Mouse (Mus musculus): ENCODE results near the gene Kcnn1. TPM values are rescaled to one million over a fixed set of nuclear protein-coding genes. Genes with fewer than 3 reads are reported as not detected.
A peak's percentile ranks its signal among the peaks of the same experiment; 100 is the strongest.

Kcnn1 gene
- polyA plus RNA-seq, 1 experiment, result 3.4 TPM

GRCm38 (mm10) chr8:70807304-70807703 is 55.8 kb downstream of the Kcnn1 start:
- Histone ChIP-seq H3K4me3 (replicated peaks) (peak overlapping the region; percentile 87), H3K36me3 (replicated peaks; ENCODE audit: low read length) (peaks cover 28% of the 10 kb centered on the region), H3K4me1 (peaks cover 85% of the 10 kb centered on the region), H3K9me3 (no peaks in the 10 kb centered on the region), H3K27me3 (replicated peaks) (no peaks in the 10 kb centered on the region)
- TF ChIP-seq FLI1 (IDR thresholded peaks at IDR 0.05; ENCODE audit: low read length) (no peak), GATA1 (IDR thresholded peaks at IDR 0.05; ENCODE audit: borderline replicate concordance, low read length) (no peak)

DNA sequence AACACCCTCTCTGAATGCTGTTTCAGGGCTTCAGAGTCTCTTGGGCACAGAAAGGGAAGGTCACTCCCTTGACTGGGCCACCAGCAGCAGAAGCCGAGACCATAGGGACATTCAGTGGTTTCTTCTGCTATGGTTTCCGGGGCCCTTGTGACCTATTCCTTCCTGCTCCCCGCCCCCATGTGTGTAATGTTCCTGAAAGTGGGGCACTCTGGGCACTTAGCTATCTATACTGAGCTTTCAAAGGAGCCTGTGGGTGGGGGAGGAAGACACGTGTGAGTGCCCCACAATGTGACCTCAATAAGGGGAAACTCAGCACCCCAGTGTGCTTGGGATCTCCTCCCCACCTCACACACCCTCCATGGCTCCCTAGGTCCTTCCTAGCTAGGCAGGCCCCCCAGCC is 56.5 kb downstream of the Kcnn1 start:
- Histone ChIP-seq H3K36me3 (replicated peaks; ENCODE audit: low read length) (peaks cover 33% of the 10 kb centered on the region), H3K4me1 (peaks cover 86% of the 10 kb centered on the region), H3K4me3 (replicated peaks) (peak overlapping the region; percentile 87), H3K9me3 (no peaks in the 10 kb centered on the region), H3K27me3 (replicated peaks) (no peaks in the 10 kb centered on the region)
- TF ChIP-seq FLI1 (IDR thresholded peaks at IDR 0.05; ENCODE audit: low read length) (peak; percentile 76; the same call in 1 of the 2 replicates), GATA1 (IDR thresholded peaks at IDR 0.05; ENCODE audit: borderline replicate concordance, low read length) (no peak)

- TF ChIP-seq GATA1 (IDR thresholded peaks at IDR 0.05; ENCODE audit: borderline replicate concordance, low read length), result no peak
- TF ChIP-seq FLI1 (IDR thresholded peaks at IDR 0.05; ENCODE audit: low read length), result no peak
- no peaks in the 10 kb centered on the region for H3K9me3 ChIP-seq
- H3K36me3 ChIP-seq (replicated peaks; ENCODE audit: low read length), result peaks cover 39% of the 10 kb centered on the region
- no peaks in the 10 kb centered on the region for H3K27me3 ChIP-seq (replicated peaks)
- H3K4me3 ChIP-seq (replicated peaks), result peak within 1 kb of the TSS; percentile 100
- peaks cover 86% of the 10 kb centered on the region for H3K4me1 ChIP-seq
These were observed 58.4 kb downstream of the Kcnn1 start, which contains the start of gene Mast3 for GRCm38 (mm10) chr8:70804481-70805206. Gene Mast3, minus strand, starts transcription at chr8:70805054.

DNA sequence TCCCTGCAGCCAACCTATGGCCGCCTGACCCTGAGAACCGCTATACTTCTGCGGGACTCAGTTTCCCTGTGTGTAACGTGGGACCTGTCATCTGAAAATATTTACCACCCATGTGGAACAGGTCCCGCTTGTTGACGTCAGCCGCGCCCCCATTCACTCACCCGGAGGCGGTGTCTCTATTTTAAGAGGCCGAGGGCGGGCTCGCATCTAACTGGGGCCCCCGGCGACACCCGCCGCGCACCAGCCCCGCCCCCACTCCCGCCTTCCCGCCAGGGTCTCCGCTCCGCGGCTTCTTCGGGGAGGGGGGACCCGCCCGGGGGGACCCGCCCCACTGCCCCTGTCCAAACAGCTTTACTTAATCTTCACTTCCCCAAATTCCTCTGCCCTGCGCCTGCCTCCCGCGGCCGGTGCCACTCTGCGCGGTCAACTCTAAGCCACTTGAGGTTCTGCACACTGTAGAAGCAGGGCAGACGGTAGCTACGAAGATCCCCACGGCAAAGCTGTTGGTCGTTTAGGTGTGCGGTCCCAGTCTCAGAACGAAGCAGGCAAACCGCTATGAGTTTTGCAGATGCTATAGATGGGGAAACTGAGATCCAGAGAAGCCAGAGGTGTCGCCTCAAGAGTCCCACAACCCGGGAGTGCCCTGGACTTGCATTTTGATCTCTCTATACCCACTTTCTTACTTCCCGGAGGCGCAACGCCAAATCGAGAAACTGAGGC is 59.1 kb downstream of the Kcnn1 start:
- no peaks in the 10 kb centered on the region for H3K9me3 ChIP-seq
- TF ChIP-seq GATA1 (IDR thresholded peaks at IDR 0.05; ENCODE audit: borderline replicate concordance, low read length), result no peak
- no peak for TF ChIP-seq FLI1 (IDR thresholded peaks at IDR 0.05; ENCODE audit: low read length)
- peaks cover 42% of the 10 kb centered on the region for H3K36me3 ChIP-seq (replicated peaks; ENCODE audit: low read length)
- H3K27me3 ChIP-seq (replicated peaks), result no peaks in the 10 kb centered on the region
- H3K4me1 ChIP-seq, result peaks cover 86% of the 10 kb centered on the region
- H3K4me3 ChIP-seq (replicated peaks), result peak overlapping the region; percentile 100

DNA sequence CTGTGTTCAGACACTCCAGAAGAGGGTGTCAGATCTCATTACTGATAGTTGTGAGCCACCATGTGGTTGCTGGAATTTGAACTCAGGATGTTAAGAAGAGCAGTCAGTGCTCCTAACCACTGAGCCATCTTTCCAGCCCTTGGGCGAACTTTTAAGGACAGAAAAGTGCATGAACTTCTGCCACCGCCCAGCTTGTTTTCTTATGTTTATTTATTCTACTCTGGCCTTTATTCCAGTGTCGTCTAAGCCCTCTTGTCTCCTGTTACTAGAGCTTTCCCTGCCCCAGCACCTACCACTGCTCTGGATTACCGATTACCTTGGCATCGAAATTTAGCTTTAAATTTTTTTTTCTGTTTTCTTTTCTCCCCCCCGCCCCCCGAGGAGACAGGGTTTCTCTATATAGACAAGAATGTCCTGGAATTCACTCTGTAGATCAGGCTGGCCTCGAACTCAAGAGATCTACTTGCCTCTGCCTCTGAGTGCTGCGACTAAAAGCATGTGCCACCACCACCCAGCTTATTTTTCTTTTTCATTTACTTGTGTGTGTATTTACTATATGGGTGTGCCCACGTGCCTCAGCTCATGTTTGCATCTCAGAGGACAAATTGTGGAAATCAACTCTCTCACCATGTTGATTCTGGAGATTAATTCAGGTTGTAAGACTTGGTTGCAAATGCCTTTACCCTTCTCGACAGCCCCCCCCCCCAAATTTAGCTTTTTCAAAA is 60.1 kb downstream of the Kcnn1 start:
- peak overlapping the region; percentile 100 for H3K4me3 ChIP-seq (replicated peaks)
- TF ChIP-seq FLI1 (IDR thresholded peaks at IDR 0.05; ENCODE audit: low read length) (no peak), GATA1 (IDR thresholded peaks at IDR 0.05; ENCODE audit: borderline replicate concordance, low read length) (no peak)
- H3K4me1 ChIP-seq, result peaks cover 86% of the 10 kb centered on the region
- no peaks in the 10 kb centered on the region for H3K9me3 ChIP-seq
- H3K36me3 ChIP-seq (replicated peaks; ENCODE audit: low read length), result peaks cover 51% of the 10 kb centered on the region
- no peaks in the 10 kb centered on the region for H3K27me3 ChIP-seq (replicated peaks)

DNA sequence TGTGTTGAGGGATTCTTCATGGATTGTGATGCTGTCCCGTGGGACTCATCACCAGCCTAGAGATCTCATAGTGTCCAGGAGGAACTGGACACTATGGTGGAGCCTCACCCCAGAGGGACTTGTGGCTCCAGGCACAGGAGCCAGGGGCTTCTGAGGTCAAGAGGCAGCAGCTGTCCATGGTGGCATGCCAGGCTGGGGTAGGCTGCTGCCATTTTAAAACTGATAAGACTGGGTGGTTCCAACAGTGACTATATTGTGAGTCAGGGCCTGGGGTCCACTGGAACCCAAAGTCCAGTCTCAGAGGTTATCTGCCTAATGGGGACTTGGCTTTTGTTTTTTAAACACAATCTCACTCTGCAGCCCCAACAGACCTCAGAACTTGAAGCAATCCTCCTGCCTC is 61.2 kb downstream of the Kcnn1 start:
- Histone ChIP-seq H3K9me3 (no peaks in the 10 kb centered on the region), H3K36me3 (replicated peaks; ENCODE audit: low read length) (peaks cover 53% of the 10 kb centered on the region), H3K27me3 (replicated peaks) (no peaks in the 10 kb centered on the region), H3K4me3 (replicated peaks) (peak overlapping the region; percentile 89), H3K4me1 (peaks cover 86% of the 10 kb centered on the region)
- TF ChIP-seq FLI1 (IDR thresholded peaks at IDR 0.05; ENCODE audit: low read length), result no peak
- TF ChIP-seq GATA1 (IDR thresholded peaks at IDR 0.05; ENCODE audit: borderline replicate concordance, low read length), result no peak

DNA sequence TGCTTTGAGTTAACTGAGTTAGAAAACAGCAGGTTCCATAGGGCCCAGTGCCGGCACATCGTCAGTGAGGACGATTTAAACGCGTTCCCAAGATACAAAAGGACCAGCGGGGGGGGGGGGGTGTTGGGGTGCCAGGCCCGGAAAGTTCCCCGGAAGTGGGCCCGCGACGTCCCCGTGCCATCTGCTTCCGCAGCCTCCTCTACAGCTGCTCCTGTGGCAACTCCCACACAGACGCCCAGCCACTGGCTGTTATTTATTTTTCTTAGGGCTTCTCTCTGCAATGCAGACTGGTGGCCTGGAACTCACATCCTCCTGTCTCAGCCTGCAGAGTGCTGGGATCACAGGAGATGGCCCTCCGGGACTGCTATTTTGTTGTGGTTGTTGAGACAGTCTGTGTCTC is 61.9 kb downstream of the Kcnn1 start:
- peak overlapping the region; percentile 89 for H3K4me3 ChIP-seq (replicated peaks)
- peaks cover 60% of the 10 kb centered on the region for H3K36me3 ChIP-seq (replicated peaks; ENCODE audit: low read length)
- no peak for TF ChIP-seq GATA1 (IDR thresholded peaks at IDR 0.05; ENCODE audit: borderline replicate concordance, low read length)
- TF ChIP-seq FLI1 (IDR thresholded peaks at IDR 0.05; ENCODE audit: low read length), result no peak
- no peaks in the 10 kb centered on the region for H3K27me3 ChIP-seq (replicated peaks)
- H3K9me3 ChIP-seq, result no peaks in the 10 kb centered on the region
- H3K4me1 ChIP-seq, result peaks cover 86% of the 10 kb centered on the region

GRCm38 (mm10) chr8:70800648-70801047 is 62.4 kb downstream of the Kcnn1 start:
- H3K4me1 ChIP-seq, result peaks cover 86% of the 10 kb centered on the region
- TF ChIP-seq FLI1 (IDR thresholded peaks at IDR 0.05; ENCODE audit: low read length), result no peak
- no peak for TF ChIP-seq GATA1 (IDR thresholded peaks at IDR 0.05; ENCODE audit: borderline replicate concordance, low read length)
- H3K27me3 ChIP-seq (replicated peaks), result no peaks in the 10 kb centered on the region
- H3K4me3 ChIP-seq (replicated peaks), result peak overlapping the region; percentile 88
- no peaks in the 10 kb centered on the region for H3K9me3 ChIP-seq
- H3K36me3 ChIP-seq (replicated peaks; ENCODE audit: low read length), result peaks cover 65% of the 10 kb centered on the region

GRCm38 (mm10) chr8:70798281-70798680 is 64.8 kb downstream of the Kcnn1 start:
- TF ChIP-seq FLI1 (IDR thresholded peaks at IDR 0.05; ENCODE audit: low read length) (no peak), GATA1 (IDR thresholded peaks at IDR 0.05; ENCODE audit: borderline replicate concordance, low read length) (no peak)
- H3K4me3 ChIP-seq (replicated peaks), result peak overlapping the region; percentile 92
- H3K27me3 ChIP-seq (replicated peaks), result no peaks in the 10 kb centered on the region
- peaks cover 99% of the 10 kb centered on the region for H3K4me1 ChIP-seq
- no peaks in the 10 kb centered on the region for H3K9me3 ChIP-seq
- H3K36me3 ChIP-seq (replicated peaks; ENCODE audit: low read length), result peaks cover 82% of the 10 kb centered on the region
